Mouse (Mus musculus): ENCODE results near the gene Usp34.
"Not testable (repeated sequence)": the region's sequence is repeated elsewhere in the genome, so short reads cannot be mapped to it uniquely, and the experiment has no call there.

Usp34 gene

GRCm38 (mm10) chr11:23306764-23307565 lies at the start of gene Usp34:
Usp34 (plus strand) TSS chr11:23306895.
- peak; percentile 89 to 92 for DNase-seq

- DNase-seq: no peak
Observed at GRCm38 (mm10) chr11:23259073-23259472, 47.6 kb upstream of the Usp34 start.

- DNase-seq: no peak
Observed at GRCm38 (mm10) chr11:23259481-23259880, 47.2 kb upstream of the Usp34 start.

- no peak for DNase-seq
Observed at GRCm38 (mm10) chr11:23260186-23260585, 46.5 kb upstream of the Usp34 start.

- no peak for DNase-seq
Observed at GRCm38 (mm10) chr11:23261490-23261889, 45.2 kb upstream of the Usp34 start.

- DNase-seq: no peak
Observed at GRCm38 (mm10) chr11:23264949-23265348, 41.7 kb upstream of the Usp34 start.

GRCm38 (mm10) chr11:23271770-23272724 lies 34.6 kb upstream of the Usp34 start:
- DNase-seq: peak; percentile 69 to 84

- DNase-seq: no peak
Observed at GRCm38 (mm10) chr11:23275780-23276179, 30.9 kb upstream of the Usp34 start.

GRCm38 (mm10) chr11:23284469-23284868 lies 22.2 kb upstream of the Usp34 start:
- no peak for DNase-seq

- not testable (repeated sequence) for DNase-seq
Observed at GRCm38 (mm10) chr11:23288866-23289265, 17.8 kb upstream of the Usp34 start.

GRCm38 (mm10) chr11:23297379-23297778 lies 9.3 kb upstream of the Usp34 start:
- no peak for DNase-seq

- DNase-seq: no peak
Observed at GRCm38 (mm10) chr11:23298301-23298700, 8.4 kb upstream of the Usp34 start.

- no peak for DNase-seq
Observed at GRCm38 (mm10) chr11:23299910-23300309, 6.8 kb upstream of the Usp34 start.

GRCm38 (mm10) chr11:23303126-23303525 lies 3.6 kb upstream of the Usp34 start:
- no peak for DNase-seq

- DNase-seq: not testable (repeated sequence)
Observed at GRCm38 (mm10) chr11:23305101-23305672, 1.5 kb upstream of the Usp34 start.

- DNase-seq: peak; percentile 98 to 99
Observed at GRCm38 (mm10) chr11:23305673-23306608, 754 bp upstream of the Usp34 start.

- no peak for DNase-seq
Observed at GRCm38 (mm10) chr11:23307566-23307920, 848 bp downstream of the Usp34 start.

GRCm38 (mm10) chr11:23313496-23313895 lies 6.8 kb downstream of the Usp34 start:
- no peak for DNase-seq

- no peak for DNase-seq
Observed at GRCm38 (mm10) chr11:23329413-23329812, 22.7 kb downstream of the Usp34 start.

- DNase-seq: no peak
Observed at GRCm38 (mm10) chr11:23332136-23332535, 25.4 kb downstream of the Usp34 start.

GRCm38 (mm10) chr11:23335160-23335559 lies 28.5 kb downstream of the Usp34 start:
- DNase-seq: no peak

- not testable (repeated sequence) for DNase-seq
Observed at GRCm38 (mm10) chr11:23357226-23357625, 50.5 kb downstream of the Usp34 start.
